Mouse (Mus musculus): ENCODE results near the gene Ppp1r27.
A peak's percentile ranks its signal among the peaks of the same experiment; 100 is the strongest.
"Not testable (repeated sequence)": the region's sequence is repeated elsewhere in the genome, so short reads cannot be mapped to it uniquely, and the experiment has no call there.

Gene Ppp1r27

GRCm38 (mm10) chr11:120542376-120542775 is 8.6 kb downstream of the Ppp1r27 start:
- no peak for DNase-seq

GRCm38 (mm10) chr11:120541907-120542306 is 9.0 kb downstream of the Ppp1r27 start:
- no peak for DNase-seq

GRCm38 (mm10) chr11:120539285-120540014 is 11.5 kb downstream of the Ppp1r27 start:
- peak; percentile 55 for DNase-seq

DNA sequence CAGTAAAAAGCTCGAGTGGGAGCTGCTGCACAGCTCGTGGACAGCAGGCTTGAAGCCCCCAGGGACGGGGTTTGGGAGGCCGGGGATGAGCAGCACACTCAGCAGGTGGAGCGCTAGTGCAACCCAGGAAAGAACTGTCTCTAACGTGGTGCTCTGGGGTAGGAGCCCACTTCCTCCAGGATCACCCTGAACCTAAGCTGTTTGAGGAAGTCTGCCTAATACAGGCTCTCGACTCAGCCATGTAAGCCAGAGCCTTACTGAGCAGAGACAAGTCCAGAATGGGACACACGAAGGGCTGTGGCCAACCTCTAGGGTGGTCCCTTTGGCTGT is 12.0 kb downstream of the Ppp1r27 start:
- DNase-seq, result no peak

GRCm38 (mm10) chr11:120538485-120538884 is 12.4 kb downstream of the Ppp1r27 start:
- peak; percentile 91 for DNase-seq

DNA sequence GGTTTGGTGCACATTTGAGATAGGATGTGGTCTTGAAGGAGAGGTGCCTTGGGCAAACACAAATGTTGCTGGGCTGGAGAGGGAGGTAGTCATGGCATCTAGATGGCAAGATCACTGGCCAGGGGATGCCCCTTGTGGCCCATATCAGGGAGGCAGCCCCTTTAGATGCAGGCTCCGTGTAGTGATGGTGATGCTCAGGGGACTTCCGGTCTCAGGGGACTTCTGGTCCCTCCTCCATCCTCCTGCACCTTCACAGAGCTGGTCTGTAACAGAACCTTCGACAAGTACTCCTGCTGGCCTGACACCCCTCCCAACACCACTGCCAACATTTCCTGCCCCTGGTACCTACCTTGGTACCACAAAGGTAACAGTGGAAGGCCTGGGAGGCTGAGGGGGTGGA is 15.1 kb downstream of the Ppp1r27 start:
- DNase-seq, result no peak

DNA sequence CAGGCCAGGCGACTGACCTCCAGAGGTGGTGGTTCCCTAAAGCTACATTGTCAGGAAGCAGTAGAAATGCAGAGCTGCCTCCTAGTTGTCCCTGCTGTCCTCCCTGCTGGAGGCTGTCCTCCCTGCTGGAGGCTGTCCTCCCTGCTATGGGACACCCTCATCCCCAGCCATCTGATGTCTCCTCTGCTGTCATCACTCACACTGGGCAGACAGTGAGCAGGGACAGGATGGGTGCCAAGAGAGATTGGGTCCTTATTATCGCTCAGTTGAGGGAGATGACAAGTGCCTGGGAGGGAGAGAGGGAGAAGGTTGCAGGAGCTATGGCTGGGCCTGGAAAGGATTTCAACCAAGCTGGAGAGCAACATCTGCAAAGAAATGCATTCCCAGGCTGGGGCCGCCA is 15.8 kb downstream of the Ppp1r27 start:
- DNase-seq, result no peak

DNA sequence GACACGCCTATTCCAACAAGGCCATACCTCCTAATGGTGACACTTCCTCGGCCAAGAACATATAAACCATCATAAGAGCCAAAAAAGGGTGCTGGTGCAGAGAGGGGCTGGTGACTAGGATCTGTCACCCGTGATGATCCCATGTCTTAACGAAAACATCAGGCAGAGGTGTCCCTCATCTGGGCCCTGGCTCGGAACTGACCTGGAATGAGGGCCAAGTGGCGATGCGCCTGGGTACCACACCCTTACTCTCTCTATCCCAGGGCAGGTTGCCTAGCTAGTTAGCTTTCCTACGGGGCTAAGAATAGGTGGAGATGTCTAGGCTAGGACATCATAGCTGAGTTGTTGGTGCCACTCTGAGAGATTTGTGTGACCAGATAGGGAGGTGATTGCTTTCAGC is 16.8 kb downstream of the Ppp1r27 start:
- DNase-seq, result no peak

- DNase-seq, result no peak
Observed at GRCm38 (mm10) chr11:120531646-120532045, 19.3 kb downstream of the Ppp1r27 start.

GRCm38 (mm10) chr11:120530085-120530964 is 20.6 kb downstream of the Ppp1r27 start, which contains the start of gene Gcgr:
Gcgr (plus strand) TSS chr11:120530699.
- no peak for DNase-seq

DNA sequence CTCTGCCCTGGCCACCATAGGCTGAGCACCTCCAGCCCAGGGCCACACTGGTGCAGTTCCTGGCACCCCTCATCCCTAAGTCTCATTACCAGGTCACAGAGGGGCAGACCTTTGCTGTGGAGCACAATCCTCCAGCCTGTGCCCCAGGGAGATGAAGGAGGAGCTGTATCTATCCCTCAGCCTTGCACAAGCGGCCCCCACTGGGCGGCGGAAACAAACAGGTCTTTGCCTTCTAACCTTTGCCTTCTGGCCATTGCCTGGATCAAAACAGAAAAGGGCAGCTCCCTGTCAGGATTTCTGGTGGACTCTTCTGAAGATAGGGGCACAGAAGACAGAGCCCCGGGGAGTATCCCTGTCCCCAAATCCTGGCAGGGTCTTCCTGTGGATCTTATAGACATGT is 22.0 kb downstream of the Ppp1r27 start:
- DNase-seq, result no peak

- no peak for DNase-seq
Observed at GRCm38 (mm10) chr11:120527690-120528354, 23.1 kb downstream of the Ppp1r27 start.

- DNase-seq, result no peak
Observed at GRCm38 (mm10) chr11:120525959-120526358, 25.0 kb downstream of the Ppp1r27 start.

DNA sequence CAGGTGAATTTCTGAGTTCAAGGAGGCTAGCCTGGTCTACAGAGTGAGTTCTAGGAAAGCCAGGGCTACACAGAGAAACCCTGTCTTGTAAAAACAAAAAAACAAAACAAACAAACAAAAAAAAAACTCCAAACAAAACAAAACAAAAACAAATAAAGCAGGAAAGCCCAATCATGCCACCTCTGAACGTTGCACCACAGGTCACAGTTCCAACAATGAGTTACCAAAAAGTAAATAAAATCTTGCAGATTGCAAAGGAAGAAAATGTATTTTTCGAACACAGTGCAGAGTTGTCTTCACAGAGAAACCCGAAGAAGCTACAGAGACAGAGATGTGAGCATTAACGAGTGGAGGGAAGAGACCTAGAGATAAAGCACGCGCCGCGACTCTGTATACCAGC is 28.4 kb downstream of the Ppp1r27 start:
- DNase-seq, result no peak

GRCm38 (mm10) chr11:120520967-120521540 is 29.9 kb downstream of the Ppp1r27 start:
- DNase-seq, result peak; percentile 94

GRCm38 (mm10) chr11:120520498-120520897 is 30.4 kb downstream of the Ppp1r27 start:
- peak; percentile 54 for DNase-seq

- no peak for DNase-seq
Observed at GRCm38 (mm10) chr11:120519738-120520137, 31.2 kb downstream of the Ppp1r27 start.

DNA sequence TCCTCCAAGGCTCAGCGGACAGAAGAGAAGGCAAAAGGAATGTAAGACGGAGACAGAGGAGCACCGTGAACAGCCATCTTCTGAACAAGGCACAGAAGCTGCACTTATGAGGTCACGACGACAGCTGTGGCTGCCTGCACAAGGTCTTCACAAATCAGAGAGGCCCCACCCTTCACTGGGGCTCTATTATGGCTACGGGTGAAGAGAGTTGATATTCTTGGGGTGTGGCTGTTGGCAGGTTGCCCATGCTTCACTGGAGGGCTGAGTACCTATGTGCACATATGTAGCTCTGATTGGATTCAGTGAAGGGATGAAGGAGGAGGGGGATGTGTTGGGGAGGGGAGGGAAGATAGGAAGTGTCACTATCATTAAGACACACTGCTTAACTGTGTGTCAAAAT is 32.4 kb downstream of the Ppp1r27 start:
- DNase-seq, result no peak

- DNase-seq, result no peak
Observed at GRCm38 (mm10) chr11:120518027-120518426, 32.9 kb downstream of the Ppp1r27 start.

DNA sequence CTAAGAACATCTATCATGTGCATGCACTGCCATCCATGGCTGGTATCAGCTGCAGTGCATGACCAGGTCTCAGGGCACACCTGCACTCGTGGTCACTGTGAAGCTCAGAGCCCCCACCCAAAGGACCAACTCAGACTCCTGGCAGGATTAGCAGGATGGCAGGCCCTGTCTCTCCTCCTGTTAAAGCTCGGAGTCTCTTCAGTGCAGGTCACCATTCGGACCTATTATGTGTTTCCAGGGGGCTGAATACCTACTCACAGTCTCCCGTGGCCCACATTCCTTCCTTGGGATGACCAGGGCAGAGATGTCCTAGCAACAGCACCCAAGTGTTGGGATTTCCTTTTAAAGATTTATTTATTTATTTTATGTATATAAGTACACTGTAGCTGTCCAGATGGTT is 33.8 kb downstream of the Ppp1r27 start:
- no peak for DNase-seq

GRCm38 (mm10) chr11:120515611-120516010 is 35.3 kb downstream of the Ppp1r27 start:
- DNase-seq, result peak; percentile 89

DNA sequence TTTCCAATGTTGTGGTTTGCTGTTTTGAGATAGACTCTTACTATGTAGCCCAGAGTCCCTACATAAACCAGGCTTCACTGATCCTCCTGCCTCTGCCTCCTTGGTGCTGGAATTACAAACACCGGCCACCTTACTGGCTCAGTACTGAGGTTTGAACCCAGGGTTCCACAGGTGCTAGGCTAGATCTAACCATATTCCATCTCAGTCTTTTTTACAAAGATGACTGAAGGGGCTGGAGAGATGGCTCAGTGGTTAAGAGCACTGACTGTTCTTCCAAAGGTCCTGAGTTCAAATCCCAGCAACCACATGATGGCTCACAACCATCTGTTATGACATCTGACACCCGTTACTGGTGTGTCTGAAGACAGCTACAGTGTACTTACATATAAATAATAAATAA is 36.7 kb downstream of the Ppp1r27 start:
- not testable (repeated sequence) for DNase-seq

- peak; percentile 76 for DNase-seq
Observed at GRCm38 (mm10) chr11:120512790-120513453, 38.0 kb downstream of the Ppp1r27 start.

All from cerebellum, adult 9-11 months (tissue).